Mouse (Mus musculus) heart, adult 9 months (tissue): ENCODE results near the gene Slc46a1.
A peak's percentile ranks its signal among the peaks of the same experiment; 100 is the strongest.

ENCODE experiments used
- DNase-seq, 2 experiments: peaks; one replicate each; pipeline ENCODE4 v3.0.0; 2022; ENCODE audit warnings: low spot score in 2 of 2

The Slc46a1 gene

GRCm38 (mm10) chr11:78465568-78466180 is at the start of gene Slc46a1:
Slc46a1 (plus strand) TSS chr11:78465697.
- DNase-seq = peak; percentile 78 to 81

GRCm38 (mm10) chr11:78416854-78417253 is 48.6 kb upstream of the Slc46a1 start:
- DNase-seq = no peak

GRCm38 (mm10) chr11:78420263-78420889 is 45.1 kb upstream of the Slc46a1 start:
- DNase-seq = no peak

- no peak for DNase-seq
Observed at GRCm38 (mm10) chr11:78421201-78422009, 44.1 kb upstream of the Slc46a1 start.

GRCm38 (mm10) chr11:78422055-78422819 is 43.3 kb upstream of the Slc46a1 start, which contains the start of gene Slc13a2:
Slc13a2 (minus strand) TSS chr11:78422217.
- DNase-seq = no peak

GRCm38 (mm10) chr11:78424352-78424751 is 41.1 kb upstream of the Slc46a1 start:
- no peak for DNase-seq

GRCm38 (mm10) chr11:78425572-78425971 is 39.9 kb upstream of the Slc46a1 start:
- DNase-seq = no peak

GRCm38 (mm10) chr11:78427655-78428054 is 37.8 kb upstream of the Slc46a1 start:
- no peak for DNase-seq

- DNase-seq = no peak
Observed at GRCm38 (mm10) chr11:78428309-78428708, 37.2 kb upstream of the Slc46a1 start.

GRCm38 (mm10) chr11:78430195-78430878 is 35.2 kb upstream of the Slc46a1 start:
- no peak for DNase-seq

- no peak for DNase-seq
Observed at GRCm38 (mm10) chr11:78431176-78431575, 34.3 kb upstream of the Slc46a1 start.

GRCm38 (mm10) chr11:78434052-78434451 is 31.4 kb upstream of the Slc46a1 start:
- DNase-seq = no peak

GRCm38 (mm10) chr11:78435776-78436349 is 29.6 kb upstream of the Slc46a1 start:
- no peak for DNase-seq

- DNase-seq = no peak
Observed at GRCm38 (mm10) chr11:78437182-78437581, 28.3 kb upstream of the Slc46a1 start.

GRCm38 (mm10) chr11:78438399-78438930 is 27.0 kb upstream of the Slc46a1 start:
- no peak for DNase-seq

GRCm38 (mm10) chr11:78443115-78443514 is 22.4 kb upstream of the Slc46a1 start:
- DNase-seq = no peak

GRCm38 (mm10) chr11:78447168-78447567 is 18.3 kb upstream of the Slc46a1 start:
- no peak for DNase-seq

GRCm38 (mm10) chr11:78448242-78448641 is 17.3 kb upstream of the Slc46a1 start:
- no peak for DNase-seq

- no peak for DNase-seq
Observed at GRCm38 (mm10) chr11:78450337-78450736, 15.2 kb upstream of the Slc46a1 start.

- DNase-seq = peak in 1 of 2 experiments; percentile 21
Observed at GRCm38 (mm10) chr11:78453675-78454074, 11.8 kb upstream of the Slc46a1 start.

GRCm38 (mm10) chr11:78454276-78454675 is 11.2 kb upstream of the Slc46a1 start:
- no peak for DNase-seq
